Mouse (Mus musculus): ENCODE data around the gene Neu4. TPM values are rescaled to one million over a fixed set of nuclear protein-coding genes. Genes with fewer than 3 reads are reported as not detected.
"Not testable (repeated sequence)": the region's sequence is repeated elsewhere in the genome, so short reads cannot be mapped to it uniquely, and the experiment has no call there.

The Neu4 gene
- 1 to 10 TPM; 4.4 to 4.8 TPM for total RNA-seq (2021)
- long read RNA-seq, experiment 1, full-length matches to known transcripts = 13 of 14 reads
- long read RNA-seq, experiment 1, partial matches to known transcripts = 0 of 14 reads
- long read RNA-seq, experiment 1, other reads (novel, unspliced or antisense) = 1 of 14 reads
- long read RNA-seq, experiment 2, full-length matches to known transcripts = 4 of 6 reads
- long read RNA-seq, experiment 2, partial matches to known transcripts = 0 of 6 reads
- long read RNA-seq, experiment 2, other reads (novel, unspliced or antisense) = 2 of 6 reads

DNA sequence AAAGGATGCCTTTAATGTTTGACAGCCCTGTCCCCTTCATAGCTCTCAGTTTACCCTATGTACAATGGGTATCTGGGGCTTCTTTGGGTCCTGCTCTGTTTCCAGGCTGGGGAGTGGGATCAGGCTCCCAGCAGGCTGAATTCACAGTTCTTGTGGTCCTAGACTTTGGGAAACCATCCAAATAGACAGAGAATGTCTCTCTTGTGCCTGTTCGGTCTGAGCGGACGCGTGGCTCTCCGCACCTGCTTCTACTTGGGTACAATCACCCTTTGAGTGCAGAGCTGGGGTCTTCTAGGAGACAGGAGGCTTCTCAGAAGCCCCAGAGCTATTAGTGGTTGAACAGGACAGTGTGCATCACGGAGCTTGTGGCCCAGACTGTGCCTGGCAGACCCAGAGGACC lies at the start of gene Neu4:
TSS of gene Neu4 (plus strand) at position 301 of the 400 bp plus-strand sequence.
- no peak for DNase-seq (ENCODE audit: low spot score in 2 of 2)

DNA sequence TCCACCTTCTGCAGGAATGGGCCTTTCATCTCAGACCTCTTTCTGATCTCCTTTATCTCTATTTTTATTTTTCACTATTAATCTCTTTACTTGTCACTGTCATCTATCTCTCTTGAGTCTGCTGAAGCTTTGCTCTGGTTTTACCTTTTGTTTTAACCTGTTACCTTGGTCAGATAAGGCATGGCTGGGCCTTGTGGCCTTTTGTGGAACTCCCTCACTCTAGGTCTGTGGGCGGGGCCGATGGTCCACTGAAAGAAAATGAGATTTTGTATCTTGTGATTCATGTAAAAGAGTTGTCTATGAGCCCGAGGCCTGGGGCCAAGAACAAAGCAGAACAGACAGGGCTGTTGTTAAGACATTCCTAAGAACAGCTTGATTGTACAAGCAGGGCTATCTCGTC lies 49.5 kb upstream of the Neu4 start:
- DNase-seq (ENCODE audit: low spot score in 2 of 2) = not testable (repeated sequence)

DNA sequence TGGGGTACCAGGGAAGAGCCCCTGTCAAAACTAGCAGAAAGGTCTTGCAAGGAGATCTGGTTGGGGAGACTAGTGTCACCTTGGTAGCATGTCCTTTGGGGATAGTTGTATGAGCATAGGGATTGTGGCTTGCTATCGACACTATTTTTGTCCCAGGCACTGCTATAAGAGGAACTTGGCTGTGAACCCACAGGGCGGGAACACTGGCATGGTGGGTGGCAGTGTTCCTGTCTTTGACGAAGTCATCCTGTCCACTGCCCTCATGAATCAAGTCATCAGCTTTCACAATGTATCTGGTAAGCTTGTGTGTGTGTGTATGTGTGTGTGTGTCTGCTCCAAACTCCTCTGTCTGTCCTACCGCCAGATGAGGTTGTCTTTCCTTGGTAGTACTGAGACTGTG lies 44.5 kb upstream of the Neu4 start:
- not testable (repeated sequence) for DNase-seq (ENCODE audit: low spot score in 2 of 2)

DNA sequence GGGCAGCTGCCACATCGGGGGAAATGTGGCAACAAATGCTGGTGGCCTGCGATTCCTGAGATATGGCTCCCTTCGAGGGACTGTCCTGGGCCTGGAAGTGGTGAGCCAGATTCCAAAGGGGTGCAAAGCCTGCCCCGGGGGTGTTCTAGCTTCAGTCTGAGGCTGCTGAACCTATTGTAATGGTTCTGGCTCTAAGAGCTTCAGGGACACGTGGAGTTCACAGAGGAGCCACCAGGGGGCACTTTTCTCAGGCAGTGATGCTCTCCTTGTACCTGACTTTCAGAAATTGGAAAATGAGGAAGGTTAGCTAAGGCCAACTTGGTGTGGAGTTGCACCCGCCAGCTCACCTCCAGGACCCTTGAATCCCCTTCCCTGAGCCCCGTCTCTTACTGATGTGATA lies 42.0 kb upstream of the Neu4 start:
- not testable (repeated sequence) for DNase-seq (ENCODE audit: low spot score in 2 of 2)

DNA sequence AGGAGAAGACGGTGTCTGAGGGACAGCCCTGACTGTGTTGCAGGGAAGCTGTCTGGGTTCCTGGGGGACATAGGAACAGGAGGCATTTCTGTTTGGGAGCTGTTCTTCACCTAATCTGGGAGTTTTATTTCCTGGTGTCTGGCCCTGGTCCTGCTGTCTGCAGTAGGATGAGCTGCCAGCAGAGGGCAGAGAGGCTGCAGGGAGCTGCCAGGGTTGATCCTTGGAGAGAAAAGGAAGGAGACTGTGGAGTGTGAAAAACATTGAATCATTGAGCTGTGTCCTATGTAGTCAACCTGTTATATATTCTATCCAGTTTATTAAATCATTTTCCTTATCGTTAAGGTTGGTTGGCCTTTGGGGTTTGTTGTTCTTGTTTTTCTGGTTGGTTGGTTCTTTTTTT lies 39.3 kb upstream of the Neu4 start:
- not testable (repeated sequence) for DNase-seq (ENCODE audit: low spot score in 2 of 2)

DNA sequence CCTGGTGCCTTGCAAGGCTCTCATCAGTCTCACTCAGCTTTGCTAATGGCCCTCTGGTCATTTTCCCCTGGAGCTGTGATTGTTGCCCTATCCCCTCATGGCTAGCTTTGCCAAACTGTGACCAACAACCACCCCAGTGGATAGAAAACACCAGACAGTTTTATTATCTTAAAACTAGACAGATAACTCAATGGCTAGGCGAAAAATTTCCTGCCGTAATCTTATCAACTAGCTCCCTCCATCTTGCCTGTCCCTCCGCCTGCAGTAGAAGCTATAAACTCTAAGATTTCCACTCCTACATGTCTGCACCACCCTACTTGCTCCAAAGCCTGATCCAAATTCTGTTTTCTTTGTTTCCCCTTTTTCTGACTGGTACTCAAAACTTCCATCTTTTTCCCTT lies 34.1 kb upstream of the Neu4 start:
- DNase-seq (ENCODE audit: low spot score in 2 of 2) = no peak

DNA sequence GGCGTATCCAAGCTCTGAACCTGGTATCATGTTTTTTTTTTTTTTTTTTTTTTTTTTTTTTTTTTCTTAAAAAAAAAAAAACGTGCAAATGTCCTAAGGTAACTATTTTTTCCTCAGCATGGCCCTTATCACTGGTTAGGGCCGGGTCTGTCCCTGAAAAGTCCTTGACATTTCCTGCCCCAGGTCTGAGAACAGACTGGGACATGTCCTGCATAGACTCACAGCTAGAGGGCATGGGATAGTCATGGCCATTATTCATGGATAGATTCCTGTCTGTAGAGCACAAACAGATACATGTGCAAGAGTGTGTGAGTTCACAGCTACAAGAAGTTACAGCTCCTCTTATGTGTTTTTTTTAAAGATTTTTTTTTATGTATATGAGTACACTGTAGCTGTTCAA lies 31.5 kb upstream of the Neu4 start:
- DNase-seq (ENCODE audit: low spot score in 2 of 2) = no peak

DNA sequence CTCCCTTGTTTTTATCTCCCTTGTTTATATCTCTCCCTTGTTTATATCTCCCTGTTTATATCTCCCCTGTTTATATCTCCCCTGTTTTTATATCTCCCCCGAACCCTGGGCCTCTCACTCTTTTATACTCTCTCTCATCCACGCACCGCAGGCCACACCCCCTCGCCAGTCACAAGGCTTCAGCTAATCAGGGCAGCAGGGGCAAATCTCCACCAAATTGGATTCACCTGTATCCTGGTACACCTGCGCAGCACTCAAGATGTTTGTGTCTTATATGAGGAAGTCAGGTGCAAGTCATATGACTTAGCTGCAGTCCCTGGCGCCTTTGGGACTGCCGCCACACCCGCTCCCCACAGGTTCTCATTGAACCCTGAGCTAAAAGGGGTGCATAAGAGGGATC lies 30.0 kb upstream of the Neu4 start, which contains the start of gene Gal3st2c:
TSS of gene Gal3st2c (plus strand) at position 301 of the 400 bp plus-strand sequence.
- not testable (repeated sequence) for DNase-seq (ENCODE audit: low spot score in 2 of 2)

DNA sequence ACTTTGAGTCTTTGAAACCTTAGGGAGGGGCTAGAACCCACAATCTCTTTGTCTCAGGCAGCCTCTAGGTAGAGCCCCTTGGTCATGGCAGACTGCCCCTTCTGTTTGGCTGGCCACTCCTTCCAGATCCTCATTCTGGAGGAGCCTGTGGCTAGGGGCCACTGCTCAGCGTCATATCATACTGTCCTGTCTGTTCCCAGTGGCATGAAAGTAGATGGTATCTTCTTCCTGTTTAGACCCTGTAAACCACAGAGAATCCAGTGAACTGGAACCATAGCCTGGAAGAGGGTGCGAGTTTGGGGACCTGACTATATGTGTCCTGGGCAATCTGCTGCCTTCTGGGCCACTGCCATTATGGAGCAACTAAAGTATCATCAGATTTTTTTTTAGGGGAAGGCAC lies 29.2 kb upstream of the Neu4 start:
- not testable (repeated sequence) for DNase-seq (ENCODE audit: low spot score in 2 of 2)

DNA sequence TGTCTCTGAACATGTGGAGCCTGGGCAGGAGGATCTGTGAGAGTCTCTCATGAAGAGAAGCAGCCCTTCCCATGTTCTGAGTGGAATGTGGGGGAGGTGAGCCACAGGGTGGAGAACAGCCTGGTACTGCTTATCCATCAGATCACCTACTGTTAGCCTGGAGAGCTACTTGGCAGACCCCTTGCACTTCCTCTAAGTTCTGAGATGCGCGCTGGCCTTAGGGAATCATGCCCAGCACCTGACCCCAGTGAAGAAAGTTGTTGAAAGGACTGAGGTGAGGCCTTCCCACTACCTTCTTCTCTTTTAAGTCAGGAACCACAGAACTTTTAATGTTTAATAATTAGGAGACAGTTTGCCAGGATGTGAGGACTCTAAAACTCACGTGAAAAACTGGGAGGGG lies 28.8 kb upstream of the Neu4 start:
- not testable (repeated sequence) for DNase-seq (ENCODE audit: low spot score in 2 of 2)

DNA sequence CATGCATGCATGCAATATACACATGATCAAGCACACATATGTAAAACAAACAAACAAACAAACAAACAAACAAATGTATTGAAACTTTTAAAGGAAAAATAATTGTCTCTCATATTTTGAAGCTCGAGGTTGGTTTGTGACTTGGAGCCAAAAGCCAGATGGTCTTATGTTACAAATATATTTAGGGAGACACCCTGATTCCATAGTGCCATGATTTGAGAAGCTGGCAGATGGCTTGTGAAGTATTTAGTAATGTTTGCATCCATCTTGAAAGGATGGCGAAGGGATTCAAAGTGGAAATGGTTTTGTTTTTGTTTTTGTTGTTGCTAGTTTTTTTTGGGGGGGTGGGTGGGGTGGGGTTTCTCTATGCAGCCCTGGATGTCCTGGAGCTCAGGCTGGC lies 19.2 kb upstream of the Neu4 start:
- no peak for DNase-seq (ENCODE audit: low spot score in 2 of 2)

DNA sequence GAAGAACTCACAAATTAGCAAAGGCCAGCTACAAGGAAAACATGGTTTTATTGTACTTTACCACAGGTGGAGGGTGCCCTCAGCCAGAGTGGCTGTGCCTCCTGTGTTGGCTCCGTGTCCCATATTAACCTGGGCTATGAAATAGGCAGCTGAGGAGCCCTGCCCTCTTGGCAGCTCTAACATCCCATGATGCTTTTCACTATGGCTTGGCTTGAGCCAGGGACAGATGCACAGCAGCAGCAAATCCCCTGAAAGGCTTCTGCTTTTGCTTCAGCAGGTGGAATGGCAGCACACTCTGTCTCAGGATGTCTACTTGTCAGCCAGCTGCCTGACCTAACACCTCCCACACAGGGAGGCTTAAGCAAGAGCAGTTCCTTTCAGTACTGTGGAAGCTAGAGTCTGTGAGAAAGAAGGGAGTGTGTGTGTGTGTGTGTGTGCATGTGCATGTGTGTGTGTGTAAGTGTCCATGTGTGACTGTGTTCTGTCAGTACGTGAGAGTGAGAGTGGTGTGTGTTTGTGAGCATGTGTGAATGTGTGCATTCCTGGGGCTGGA lies 14.2 kb upstream of the Neu4 start:
- DNase-seq (ENCODE audit: low spot score in 2 of 2) = peak in 1 of 2 experiments; percentile 36

DNA sequence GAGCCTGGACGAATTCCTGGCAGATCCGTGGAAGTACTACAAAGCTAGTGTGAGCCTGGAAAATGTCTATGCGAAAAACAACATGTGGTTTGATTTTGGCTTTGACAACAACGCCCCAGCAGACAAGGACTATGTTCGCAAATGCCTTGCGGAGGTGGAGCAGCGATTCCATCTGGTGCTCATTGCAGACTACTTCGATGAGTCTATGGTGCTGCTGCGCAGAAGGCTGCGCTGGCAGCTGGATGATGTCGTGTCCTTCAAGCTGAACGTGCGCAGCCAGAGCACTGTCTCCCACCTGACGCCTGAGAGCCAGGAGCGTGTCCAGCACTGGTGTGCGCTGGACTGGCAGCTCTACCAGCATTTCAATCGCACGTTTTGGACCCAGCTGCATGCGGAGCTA lies 11.4 kb upstream of the Neu4 start:
- peak; percentile 66 to 81 for DNase-seq (ENCODE audit: low spot score in 2 of 2)

DNA sequence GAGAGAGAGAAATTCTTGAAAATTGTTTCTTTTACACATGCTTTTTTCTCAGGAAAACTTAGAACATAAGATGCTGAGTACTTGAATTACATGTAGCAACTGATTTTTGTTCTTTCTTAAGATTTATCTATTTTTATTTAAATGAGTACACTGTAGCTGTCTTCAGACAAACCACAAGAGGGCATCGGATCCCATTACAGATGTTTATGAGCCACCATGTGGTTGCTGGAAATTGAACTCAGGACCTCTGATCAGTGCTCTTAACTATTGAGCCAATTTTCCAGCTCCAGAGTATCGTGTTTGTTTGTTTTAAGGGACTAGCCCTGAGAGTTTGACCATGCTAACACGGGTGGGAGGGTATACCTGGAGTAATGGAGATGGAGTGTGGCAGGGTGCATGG lies 8.6 kb upstream of the Neu4 start:
- DNase-seq (ENCODE audit: low spot score in 2 of 2) = no peak

DNA sequence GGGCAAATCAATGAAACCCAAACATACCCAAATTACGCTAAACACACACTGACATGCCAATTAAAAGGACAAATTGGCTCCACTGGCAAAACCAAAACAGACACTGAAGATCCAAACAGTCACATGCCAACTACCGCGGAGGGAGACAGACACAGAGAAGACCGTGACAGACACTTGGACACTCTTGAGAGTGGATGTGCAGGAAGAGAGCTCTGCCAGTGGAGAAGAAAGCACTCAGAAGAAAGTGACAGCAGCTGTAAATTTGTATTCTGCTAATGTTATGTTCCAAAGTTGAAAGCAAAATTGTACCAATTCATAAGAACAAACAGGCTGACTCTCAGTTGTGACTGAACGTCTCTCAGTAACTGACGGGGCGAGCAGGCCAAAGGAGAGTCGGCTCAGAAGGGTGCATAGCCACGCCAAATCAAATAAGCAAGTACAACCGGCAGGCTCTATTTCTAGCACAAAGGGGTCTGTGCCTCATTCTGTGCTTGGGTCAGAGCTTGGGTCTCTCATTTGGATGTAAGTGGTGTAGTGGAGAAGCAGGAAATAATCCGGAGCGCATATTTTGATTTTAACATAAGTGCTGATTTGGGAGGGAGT lies 7.4 kb downstream of the Neu4 start:
- DNase-seq (ENCODE audit: low spot score in 2 of 2) = no peak

DNA sequence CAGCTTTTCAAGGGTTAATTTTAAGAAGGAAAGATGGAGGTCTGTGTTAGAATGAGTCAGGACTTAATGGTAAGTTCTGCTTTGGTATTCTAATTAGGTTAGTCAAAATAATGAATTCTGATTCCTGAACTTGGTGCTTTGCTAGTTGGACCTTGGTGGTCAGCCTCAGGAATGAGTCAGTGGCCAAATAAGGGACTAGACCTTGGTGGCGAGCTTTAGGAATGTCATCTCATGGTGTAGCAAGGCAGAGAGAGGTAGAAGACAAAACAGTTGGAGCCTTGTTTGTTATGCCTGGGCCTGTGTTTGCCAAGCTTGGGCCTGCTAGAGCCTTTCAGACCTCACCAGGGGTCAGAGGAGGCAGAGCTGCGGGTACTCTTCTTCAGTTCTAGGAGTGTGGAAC lies 8.5 kb downstream of the Neu4 start:
- DNase-seq (ENCODE audit: low spot score in 2 of 2) = no peak

DNA sequence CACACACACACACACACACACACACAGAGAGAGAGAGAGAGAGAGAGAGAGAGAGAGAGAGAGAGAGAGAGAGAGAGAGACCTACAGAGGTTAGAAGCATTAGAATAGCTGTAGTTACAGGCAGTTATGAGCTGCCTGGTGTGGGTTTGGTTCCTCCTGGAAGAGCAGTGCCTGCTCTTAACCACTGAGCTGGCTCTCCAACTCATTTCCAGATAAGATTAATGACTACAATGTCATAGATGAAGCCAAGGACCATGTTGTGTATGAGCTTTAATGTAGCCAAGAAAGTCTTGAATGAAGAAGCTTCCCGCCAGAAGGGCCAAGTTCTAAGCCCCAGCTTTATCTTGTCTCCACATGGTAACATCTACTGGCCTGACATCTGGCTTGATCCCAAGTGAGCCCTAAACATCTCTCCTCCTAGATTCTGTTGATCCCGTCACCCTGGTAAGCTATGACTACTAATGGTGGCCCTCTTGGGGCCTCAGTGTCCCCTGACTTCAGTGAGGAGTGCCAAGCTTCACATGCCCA lies 12.9 kb downstream of the Neu4 start:
- no peak for DNase-seq (ENCODE audit: low spot score in 2 of 2)

DNA sequence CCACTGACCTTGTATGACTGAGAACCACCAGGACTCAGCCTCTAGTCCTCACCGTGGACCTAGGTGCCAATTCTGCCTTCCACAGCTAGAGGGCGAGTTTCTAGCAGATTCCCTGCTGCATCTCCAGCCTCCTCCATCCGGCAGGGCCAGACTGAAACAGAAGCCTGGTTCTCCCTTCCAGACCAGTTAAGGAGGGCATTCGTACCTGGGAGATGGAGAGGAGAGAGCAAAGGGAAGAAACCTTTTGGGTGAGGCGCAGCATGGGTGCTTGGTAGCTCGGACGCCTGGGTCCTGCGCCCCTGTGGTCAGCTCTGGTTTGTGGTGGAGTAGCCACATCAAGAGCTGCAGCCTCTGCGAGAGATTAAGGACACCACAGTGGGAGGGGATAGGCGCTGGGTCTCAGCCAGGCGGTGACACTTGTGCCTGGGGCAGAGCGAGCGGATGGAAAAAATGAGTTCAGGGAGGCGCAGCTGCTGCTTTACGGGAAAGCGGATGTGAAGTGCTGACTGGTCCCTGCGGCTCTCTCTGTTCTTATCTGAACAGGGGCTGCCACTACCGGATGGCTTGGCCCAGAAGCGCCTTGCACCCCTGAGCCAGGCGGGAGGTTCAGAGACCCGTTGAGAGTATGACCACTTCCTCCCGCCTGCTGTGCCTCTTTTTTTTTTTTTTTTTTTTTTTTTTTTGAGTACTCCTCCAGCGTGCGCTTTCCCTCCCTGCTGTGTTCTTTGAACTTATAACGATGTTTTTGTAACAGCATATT lies 14.9 kb downstream of the Neu4 start:
- DNase-seq (ENCODE audit: low spot score in 2 of 2) = peak; percentile 86 to 88

DNA sequence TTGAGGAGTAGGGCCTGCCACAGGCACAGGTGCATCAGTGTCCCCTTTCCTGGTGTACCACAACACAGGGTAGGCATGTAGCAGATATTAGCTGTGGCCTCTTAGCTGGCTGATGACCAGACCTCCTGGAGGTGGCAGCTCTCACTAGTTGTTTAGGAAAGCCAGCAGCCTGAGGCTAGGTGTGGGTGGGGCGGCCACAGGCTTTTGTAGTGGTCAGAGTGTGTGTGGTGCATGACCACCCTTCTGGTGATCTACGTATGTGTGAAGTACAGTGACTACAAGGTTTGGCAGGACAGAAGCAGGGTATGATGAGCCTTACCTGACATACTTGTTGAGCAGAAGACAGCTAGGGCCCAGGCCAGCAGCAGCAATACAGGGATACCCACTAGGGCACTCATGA lies 20.1 kb downstream of the Neu4 start:
- DNase-seq (ENCODE audit: low spot score in 2 of 2) = no peak

DNA sequence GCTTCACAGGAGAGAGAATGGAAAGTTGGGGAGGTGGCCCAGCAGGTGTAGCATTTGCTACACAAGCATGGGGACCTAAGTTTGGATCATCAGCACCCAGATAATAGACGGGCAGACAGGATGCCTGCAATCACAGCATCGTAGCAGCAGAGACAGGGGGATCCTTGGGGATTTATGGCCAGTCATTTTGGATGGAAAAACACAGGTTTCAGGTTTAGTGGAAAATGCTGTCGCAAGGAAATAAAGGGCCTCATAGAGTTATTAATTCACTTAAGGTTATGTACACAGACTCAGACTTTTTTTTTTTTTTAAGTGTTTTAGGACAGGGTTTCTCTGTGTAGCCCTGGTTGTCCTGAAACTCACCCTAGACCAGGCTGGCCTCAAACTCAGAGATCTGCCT lies 25.3 kb downstream of the Neu4 start:
- no peak for DNase-seq (ENCODE audit: low spot score in 2 of 2)

DNA sequence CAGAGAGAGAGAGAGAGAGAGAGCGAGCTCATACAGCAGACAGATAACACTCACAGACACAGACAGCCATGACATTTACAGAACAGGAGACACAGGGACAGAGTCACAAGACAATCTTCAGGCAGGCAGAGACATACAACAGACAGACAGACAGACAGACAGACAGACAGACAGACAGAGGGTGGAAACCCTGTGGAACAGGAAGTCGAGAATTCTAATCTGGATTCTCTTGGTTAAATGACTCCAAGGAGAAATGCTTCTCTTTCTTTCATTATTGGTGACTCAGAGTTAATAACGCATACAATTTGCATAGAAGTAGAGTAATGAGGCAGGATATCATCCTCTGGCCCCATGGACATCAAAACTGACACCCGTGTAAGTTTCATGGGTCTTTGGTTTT lies 26.3 kb downstream of the Neu4 start:
- no peak for DNase-seq (ENCODE audit: low spot score in 2 of 2)

DNA sequence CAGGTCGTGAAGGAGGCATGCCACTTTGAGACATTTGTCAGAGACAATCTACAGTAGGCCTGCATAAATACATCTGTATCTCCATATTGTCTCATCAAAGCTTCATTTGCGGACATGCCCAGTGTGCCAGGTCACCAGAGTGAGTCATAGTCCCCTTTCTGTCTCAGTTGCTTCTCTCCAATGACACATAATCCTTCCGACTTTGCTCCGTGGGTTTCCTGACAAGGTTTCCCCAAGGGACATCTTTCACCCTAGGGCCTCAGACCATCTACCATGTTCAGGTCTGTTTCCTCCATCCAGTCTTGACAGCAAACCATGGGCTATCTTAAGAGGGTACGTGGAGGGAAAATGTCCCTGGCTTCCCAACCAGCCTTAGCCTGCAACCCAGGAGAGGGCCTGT lies 30.9 kb downstream of the Neu4 start:
- DNase-seq (ENCODE audit: low spot score in 2 of 2) = no peak
